Mouse (Mus musculus) brain, embryonic 14.5 days (tissue): ENCODE results near the gene Pik3ca. TPM values are rescaled to one million over a fixed set of nuclear protein-coding genes. Genes with fewer than 3 reads are reported as not detected.

Source experiments
- DNase-seq: peaks from one replicate; pipeline ENCODE4 v3.0.0-alpha.2; 2011; ENCODE audit warnings: low read depth
- CTCF ChIP-seq: fragments of 200-500 bp; IDR thresholded peaks from 2 replicates; pipeline ENCODE4 v1.5.1; 2012; ENCODE audit warnings: inconsistent platforms, mild to moderate bottlenecking, moderate library complexity, borderline replicate concordance; ENCODE audit not compliant: insufficient read depth, insufficient read length; ENCODE audit errors: extremely low read depth
- POLR2A ChIP-seq: fragments of 200-500 bp; IDR thresholded peaks from 2 replicates; pipeline ENCODE4 v1.6.1; 2012; ENCODE audit warnings: mild to moderate bottlenecking, inconsistent platforms, borderline replicate concordance; ENCODE audit not compliant: poor library complexity, insufficient read depth, insufficient read length, severe bottlenecking; ENCODE audit errors: extremely low read depth
- polyA plus RNA-seq: library from polyadenylated mRNA; depleted of rRNA; stranded (reverse); fragments of >200 nt; gene quantifications from 2 replicates; pipeline ENCODE4 v1.2.3, GENCODE M21; 2012

Gene Pik3ca
- polyA plus RNA-seq, 1 experiment, result 27.6 TPM

DNA sequence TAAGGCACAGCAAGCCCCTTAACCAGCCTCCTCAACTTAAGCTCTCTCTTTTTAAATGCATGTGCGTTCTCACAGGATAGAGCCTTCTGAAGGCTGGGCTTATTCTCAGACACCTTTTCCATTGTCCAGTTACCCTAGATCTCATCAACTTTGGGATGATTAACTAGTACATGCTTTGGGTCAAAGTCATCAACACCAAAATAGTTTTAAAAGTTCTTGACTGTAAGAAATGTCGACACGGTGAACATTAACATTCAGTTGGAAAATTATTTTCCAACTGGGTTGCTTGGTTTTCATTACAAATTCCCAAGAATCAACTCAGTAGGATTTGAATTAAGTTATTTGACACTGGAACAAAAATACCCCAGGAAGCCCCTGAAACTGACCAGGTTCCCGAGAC is 4.6 kb upstream of the Pik3ca start:
- no peak for DNase-seq
- TF ChIP-seq POLR2A (no peak), CTCF (no peak)

DNA sequence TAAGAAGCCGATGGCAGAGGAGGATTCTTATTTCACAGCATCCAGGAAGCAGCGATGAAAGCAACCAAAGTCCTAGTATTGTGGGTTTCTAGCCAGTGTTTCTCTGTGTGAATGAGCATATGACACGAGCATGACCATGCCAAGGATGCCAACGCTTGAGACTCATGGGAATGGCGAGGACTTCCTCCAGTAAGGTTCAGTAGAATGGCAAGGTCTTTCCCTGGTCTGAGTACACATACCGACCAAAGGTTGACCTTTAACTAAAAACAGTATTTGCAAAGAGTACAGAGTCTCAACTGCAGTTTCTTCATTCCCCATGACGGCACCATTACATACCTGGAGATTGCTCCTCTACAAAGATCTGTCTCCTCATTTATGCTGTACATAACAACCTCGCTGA is 3.5 kb upstream of the Pik3ca start:
- TF ChIP-seq POLR2A (no peak), CTCF (no peak)
- no peak for DNase-seq

DNA sequence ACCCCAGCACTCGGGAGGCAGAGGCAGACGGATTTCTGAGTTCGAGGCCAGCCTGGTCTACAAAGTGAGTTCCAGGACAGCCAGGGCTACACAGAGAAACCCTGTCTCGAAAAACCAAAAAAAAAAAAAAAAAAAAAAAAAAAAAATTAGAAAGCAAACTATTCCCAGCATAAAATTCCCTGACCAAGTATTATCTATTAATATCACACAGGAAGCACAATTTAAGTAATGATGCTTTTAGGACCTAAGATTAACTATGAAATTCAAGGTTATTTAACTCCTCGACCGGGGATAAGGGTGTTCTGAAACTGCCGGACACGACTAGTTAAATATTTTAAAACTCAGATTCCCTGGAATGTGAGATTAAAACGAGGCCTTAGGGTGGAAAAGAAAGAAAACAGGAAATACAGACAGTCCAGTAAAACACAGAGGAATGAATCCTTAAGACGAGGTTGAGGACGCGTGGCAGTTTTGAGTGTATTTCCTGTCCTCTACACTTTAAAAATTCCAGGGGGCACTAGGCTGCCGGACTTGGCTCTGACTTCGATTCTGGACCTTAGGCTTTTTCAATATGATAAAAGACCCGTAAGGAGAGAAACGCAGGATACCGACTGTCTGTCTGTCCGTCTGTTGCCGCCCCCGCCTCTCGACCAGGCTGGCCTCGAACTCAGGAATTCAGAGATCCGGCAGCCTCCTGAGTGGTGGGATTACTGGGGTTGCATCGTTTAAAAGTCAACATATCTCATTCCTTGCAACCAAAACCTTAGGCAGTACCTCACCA is 1.5 kb upstream of the Pik3ca start:
- no peak for DNase-seq

DNA sequence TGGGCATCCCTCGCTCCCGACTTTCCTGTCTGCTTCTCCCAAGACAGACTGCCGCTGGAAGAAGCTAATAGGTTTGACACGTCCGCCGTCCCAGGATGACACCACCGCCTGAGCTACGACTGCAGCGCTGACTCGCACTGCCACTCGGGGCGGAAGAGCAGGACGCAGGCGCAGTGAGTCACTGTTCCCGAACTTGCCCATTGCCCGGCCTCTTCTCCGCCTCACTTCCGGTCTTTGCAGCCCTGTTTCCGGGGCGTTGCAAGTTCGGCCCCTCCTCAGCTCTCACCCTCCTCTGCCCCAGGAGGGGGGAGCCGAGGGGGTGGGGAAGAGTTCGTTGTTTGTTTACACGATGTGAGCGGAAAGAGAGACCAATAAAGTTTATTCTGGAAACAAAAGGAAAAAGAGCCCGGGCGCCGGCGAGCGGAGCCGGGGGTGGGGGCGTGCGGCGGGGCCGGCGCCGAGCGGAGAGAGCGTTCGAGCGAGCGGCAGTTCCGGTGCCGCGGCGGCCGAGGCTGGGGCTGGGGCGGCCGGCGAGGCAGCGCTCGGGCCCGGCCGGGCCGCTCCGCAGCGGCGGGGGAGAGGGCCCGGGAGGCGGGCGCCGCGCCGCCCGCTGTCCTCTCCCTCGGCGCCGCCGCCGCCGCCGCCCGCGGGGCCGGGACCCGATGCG is 544 bp upstream of the Pik3ca start:
- DNase-seq, result peak; percentile 100
- TF ChIP-seq POLR2A (peak; percentile 67), CTCF (0 out of 2 replicates have a peak, but pooled peaks have one; percentile 5)

More for the DNA sequence above, 1.5 kb upstream of the Pik3ca start:
- TF ChIP-seq POLR2A, result no peak
- TF ChIP-seq CTCF, result no peak

DNA sequence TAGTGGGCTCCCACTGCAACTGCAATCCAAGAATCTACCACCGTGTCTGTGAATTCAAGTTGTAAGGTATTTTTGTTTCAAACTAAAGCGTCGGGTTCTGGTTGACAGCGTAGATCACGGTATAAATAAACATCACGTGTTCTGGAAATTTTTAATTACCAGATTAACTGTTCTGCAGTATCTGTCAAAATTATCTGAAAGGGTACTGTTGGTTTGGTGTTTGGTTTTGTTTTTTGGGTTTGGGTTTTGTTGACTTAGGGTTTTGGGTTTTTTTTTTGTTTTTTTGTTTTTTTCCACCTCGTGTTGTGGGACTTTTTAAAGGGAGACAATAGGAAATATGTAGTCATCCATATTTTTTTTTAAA is 686 bp downstream of the Pik3ca start:
- no peak for TF ChIP-seq POLR2A
- TF ChIP-seq CTCF, result no peak
- DNase-seq, result no peak

DNA sequence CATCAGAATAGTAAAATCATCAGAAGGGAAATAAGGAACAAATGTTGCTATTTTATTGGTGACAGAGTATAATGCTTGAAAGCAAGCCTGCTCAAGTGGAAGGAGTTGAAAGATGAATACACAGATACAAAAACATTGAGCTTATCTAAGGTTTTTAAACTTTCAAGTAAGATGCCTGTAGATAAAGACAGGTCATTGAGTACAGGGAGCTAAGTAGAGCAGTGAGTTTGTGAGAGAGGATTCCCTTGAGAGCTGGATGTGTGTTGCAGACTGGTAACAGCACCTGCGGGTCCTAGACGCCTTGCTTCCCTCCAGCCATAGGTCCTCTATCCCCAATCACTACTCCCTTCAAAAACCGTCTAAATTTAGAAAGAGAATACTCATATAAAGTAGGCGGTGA is 1.2 kb downstream of the Pik3ca start:
- no peak for TF ChIP-seq POLR2A
- no peak for TF ChIP-seq CTCF
- DNase-seq, result peak; percentile 14

DNA sequence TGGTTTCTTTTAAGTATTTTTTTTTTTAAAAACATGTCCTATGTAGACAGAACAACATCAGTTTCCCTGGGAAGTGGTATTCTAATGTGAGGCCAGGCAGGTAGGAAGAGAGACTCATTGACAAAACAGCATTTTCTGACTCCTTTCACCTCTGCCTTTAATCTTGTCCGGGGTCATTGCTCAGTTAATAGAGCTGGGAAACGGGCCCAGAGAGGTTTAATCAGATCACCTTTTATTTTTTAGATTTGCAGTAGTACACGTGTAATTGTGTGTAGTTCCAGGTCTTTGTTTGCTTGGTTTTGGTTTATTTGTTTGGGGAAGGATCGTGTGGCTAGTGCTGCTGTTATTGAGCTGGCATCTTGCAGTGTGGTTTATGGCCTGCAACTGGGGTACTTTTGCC is 1.9 kb downstream of the Pik3ca start:
- DNase-seq, result no peak
- no peak for TF ChIP-seq CTCF
- TF ChIP-seq POLR2A, result no peak

DNA sequence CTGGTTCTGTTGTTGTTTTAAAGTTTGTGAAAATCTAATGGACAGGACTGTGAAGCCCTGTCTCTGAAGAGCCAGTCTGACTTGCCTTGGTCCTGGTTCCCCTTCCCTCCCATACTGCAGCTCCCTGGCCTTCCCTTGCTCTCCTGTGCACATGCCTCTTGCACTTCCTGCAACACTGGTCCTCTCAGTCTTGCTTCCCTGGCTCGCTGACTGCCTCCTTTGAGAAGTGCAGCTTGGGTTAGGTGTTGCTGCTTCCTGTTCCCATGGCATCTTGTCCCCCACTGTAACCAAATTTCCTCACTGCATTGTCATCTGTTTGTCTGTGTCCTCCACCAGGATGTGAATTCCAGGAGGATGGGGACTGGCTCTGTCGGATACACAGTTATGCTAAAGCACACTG is 2.5 kb downstream of the Pik3ca start:
- TF ChIP-seq CTCF, result no peak
- no peak for TF ChIP-seq POLR2A
- no peak for DNase-seq

DNA sequence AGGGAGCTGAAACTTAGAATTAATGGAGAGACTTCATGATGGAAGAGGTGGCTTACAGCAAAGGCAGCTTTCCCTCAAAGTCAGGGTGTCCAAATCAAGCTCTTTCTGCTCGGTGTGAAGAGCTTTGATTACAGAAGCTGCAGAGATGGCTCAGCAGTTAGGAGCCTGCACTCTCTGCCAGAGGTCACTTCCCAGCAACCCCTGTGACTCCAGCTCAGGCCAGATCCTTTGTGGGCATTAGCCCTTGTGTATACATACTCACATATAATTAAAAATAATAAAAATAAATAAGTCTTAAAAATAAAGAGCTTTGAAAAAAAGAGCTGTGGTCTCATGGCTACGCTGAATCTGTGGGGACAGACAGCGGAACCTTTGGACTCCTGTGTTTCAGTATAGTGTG is 4.1 kb downstream of the Pik3ca start:
- no peak for DNase-seq
- TF ChIP-seq POLR2A (no peak), CTCF (no peak)

DNA sequence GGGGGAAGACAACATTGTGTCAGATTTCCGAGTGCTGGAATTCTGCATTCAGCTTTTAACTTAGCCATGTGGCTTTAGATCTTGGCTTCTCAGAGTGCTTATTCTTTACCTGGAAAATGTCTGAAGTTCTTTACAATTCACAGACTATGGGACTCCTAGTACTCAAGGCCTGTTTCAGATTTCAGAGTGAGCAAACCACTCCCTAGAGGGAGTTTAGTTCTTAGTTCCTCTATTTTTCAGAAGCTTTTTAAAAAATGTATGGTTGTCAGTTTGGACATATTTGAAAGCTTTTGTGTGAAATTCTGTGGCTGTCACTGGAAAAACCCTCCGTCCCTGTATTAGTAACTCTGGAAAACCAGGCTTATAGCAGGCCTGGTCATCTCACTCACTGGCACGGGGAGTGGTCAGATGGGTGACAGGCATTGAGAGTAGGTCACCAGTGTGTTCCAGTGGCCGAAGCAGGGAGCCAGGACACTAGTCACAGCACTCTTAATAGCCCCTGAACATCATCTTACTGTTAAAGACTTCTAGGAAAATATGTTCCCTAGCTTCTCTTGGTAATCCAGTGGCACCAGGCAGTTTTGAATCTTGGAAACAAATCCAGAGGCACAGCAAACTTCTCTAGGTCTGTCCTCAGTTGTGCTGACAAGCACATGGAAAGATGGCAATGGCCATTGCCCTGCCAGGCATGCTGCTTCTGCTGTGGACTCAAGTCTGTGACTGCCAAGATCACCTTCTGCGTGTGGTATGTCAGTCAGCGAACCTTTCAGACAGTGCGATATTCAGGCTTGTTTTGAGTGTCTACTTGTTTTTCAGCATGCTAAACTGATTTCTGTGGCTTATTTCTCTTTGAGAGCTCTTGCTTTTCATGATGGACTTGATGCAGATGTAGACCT is 5.8 kb downstream of the Pik3ca start:
- TF ChIP-seq POLR2A (no peak), CTCF (no peak)
- no peak for DNase-seq

DNA sequence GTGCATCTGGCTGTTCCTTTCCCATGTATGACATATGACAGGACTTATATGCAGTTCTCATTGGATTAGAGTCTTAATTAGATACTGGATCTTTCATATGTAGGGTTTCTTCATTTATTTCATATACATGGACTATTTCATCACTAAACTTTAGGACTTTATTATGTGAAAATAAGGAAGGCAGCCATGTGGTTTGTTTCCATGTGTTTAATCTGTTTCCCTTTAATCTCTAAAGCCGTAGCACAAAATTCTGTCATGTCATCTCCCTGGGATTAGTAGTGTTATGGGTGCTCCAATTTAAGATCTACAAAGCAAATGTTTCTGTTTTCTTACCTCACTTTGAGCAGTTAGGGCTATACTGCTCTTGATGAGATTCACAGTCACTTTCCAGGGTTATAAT is 8.2 kb downstream of the Pik3ca start:
- TF ChIP-seq CTCF (no peak), POLR2A (no peak)
- no peak for DNase-seq
